Mouse (Mus musculus): ENCODE data around the gene Rbm19. TPM values are rescaled to one million over a fixed set of nuclear protein-coding genes. Genes with fewer than 3 reads are reported as not detected.

The Rbm19 gene
- polyA plus RNA-seq, 1 experiment from 2014 or later, result 24.2 TPM

- Histone ChIP-seq H3K4me3 (ENCODE audit: low read depth, low read length) (no peak overlapping the region), H3K27me3 (ENCODE audit: control insufficient read depth, insufficient read depth, low read length) (no peaks in the 10 kb centered on the region), H3K4me2 (ENCODE audit: low read depth, severe bottlenecking) (no peak overlapping the region), H3K9ac (ENCODE audit: low read length) (no peak overlapping the region), H3K27ac (replicated peaks; ENCODE audit: low read depth, low read length) (no peak overlapping the region), H3K9me3 (ENCODE audit: control insufficient read depth, low read length) (no peaks in the 10 kb centered on the region), H3K36me3 (ENCODE audit: control insufficient read depth, insufficient read depth, low read length) (peaks cover 2% of the 10 kb centered on the region; the same call in 1 of the 2 replicates), H3K4me1 (ENCODE audit: control insufficient read depth, insufficient read depth, low read length) (0 out of 2 replicates have a peak, but pooled peaks cover 7% of the 10 kb centered on the region)
- WGBS, result 56% methylated on average over 3 of the region's 3 CpGs
- DNase-seq (ENCODE audit: low spot score) (no peak), ATAC-seq (ENCODE audit: insufficient number of reproducible peaks, low FRiP score, low TSS enrichment, low read depth) (peak; percentile 61; the same call in 1 of the 2 replicates)
These were observed 30.6 kb downstream of the Rbm19 start for GRCm38 (mm10) chr5:120146909-120147308.

GRCm38 (mm10) chr5:120148246-120148645, 32.0 kb downstream of the Rbm19 start:
- H3K4me2 ChIP-seq (ENCODE audit: low read depth, severe bottlenecking), result no peak overlapping the region
- no peak overlapping the region for H3K4me3 ChIP-seq (ENCODE audit: low read depth, low read length)
- 90% methylated on average over 9 of the region's 9 CpGs for WGBS
- no peak overlapping the region for H3K9ac ChIP-seq (ENCODE audit: low read length)
- H3K9me3 ChIP-seq (ENCODE audit: control insufficient read depth, low read length), result no peaks in the 10 kb centered on the region
- no peaks in the 10 kb centered on the region for H3K27me3 ChIP-seq (ENCODE audit: control insufficient read depth, insufficient read depth, low read length)
- no peak overlapping the region for H3K27ac ChIP-seq (replicated peaks; ENCODE audit: low read depth, low read length)
- H3K36me3 ChIP-seq (ENCODE audit: control insufficient read depth, insufficient read depth, low read length), result no peaks in the 10 kb centered on the region
- no peak for DNase-seq (ENCODE audit: low spot score)
- H3K4me1 ChIP-seq (ENCODE audit: control insufficient read depth, insufficient read depth, low read length), result 0 out of 2 replicates have a peak, but pooled peaks cover 7% of the 10 kb centered on the region
- no peak for ATAC-seq (ENCODE audit: insufficient number of reproducible peaks, low FRiP score, low TSS enrichment, low read depth)

- Histone ChIP-seq H3K27ac (replicated peaks; ENCODE audit: low read depth, low read length) (no peak overlapping the region), H3K4me3 (ENCODE audit: low read depth, low read length) (no peak overlapping the region), H3K4me1 (ENCODE audit: control insufficient read depth, insufficient read depth, low read length) (peaks cover 9% of the 10 kb centered on the region; the same call in 1 of the 2 replicates), H3K27me3 (ENCODE audit: control insufficient read depth, insufficient read depth, low read length) (no peaks in the 10 kb centered on the region), H3K4me2 (ENCODE audit: low read depth, severe bottlenecking) (no peak overlapping the region), H3K36me3 (ENCODE audit: control insufficient read depth, insufficient read depth, low read length) (no peaks in the 10 kb centered on the region), H3K9ac (ENCODE audit: low read length) (no peak overlapping the region), H3K9me3 (ENCODE audit: control insufficient read depth, low read length) (no peaks in the 10 kb centered on the region)
- ATAC-seq (ENCODE audit: insufficient number of reproducible peaks, low FRiP score, low TSS enrichment, low read depth), result no peak
- WGBS, result 87% methylated on average over 4 of the region's 4 CpGs
- DNase-seq (ENCODE audit: low spot score), result no peak
These were observed 34.9 kb downstream of the Rbm19 start for GRCm38 (mm10) chr5:120151145-120151544.

GRCm38 (mm10) chr5:120153140-120153539, 36.9 kb downstream of the Rbm19 start:
- no peaks in the 10 kb centered on the region for H3K36me3 ChIP-seq (ENCODE audit: control insufficient read depth, insufficient read depth, low read length)
- no peak overlapping the region for H3K4me3 ChIP-seq (ENCODE audit: low read depth, low read length)
- 95% methylated on average over 3 of the region's 3 CpGs for whole genome bisulfite sequencing

GRCm38 (mm10) chr5:120155672-120156071, 39.4 kb downstream of the Rbm19 start:
- H3K27me3 ChIP-seq (ENCODE audit: control insufficient read depth, insufficient read depth, low read length), result no peaks in the 10 kb centered on the region
- H3K4me3 ChIP-seq (ENCODE audit: low read depth, low read length), result no peak overlapping the region
- DNase-seq (ENCODE audit: low spot score), result no peak
- WGBS, result 91% methylated on average over 10 of the region's 10 CpGs
- H3K9me3 ChIP-seq (ENCODE audit: control insufficient read depth, low read length), result no peaks in the 10 kb centered on the region
- H3K9ac ChIP-seq (ENCODE audit: low read length), result no peak overlapping the region
- no peaks in the 10 kb centered on the region for H3K36me3 ChIP-seq (ENCODE audit: control insufficient read depth, insufficient read depth, low read length)
- no peak overlapping the region for H3K27ac ChIP-seq (replicated peaks; ENCODE audit: low read depth, low read length)
- H3K4me1 ChIP-seq (ENCODE audit: control insufficient read depth, insufficient read depth, low read length), result peaks cover 8% of the 10 kb centered on the region; the same call in 1 of the 2 replicates
- H3K4me2 ChIP-seq (ENCODE audit: low read depth, severe bottlenecking), result no peak overlapping the region
- no peak for ATAC-seq (ENCODE audit: insufficient number of reproducible peaks, low FRiP score, low TSS enrichment, low read depth)

More at GRCm38 (mm10) chr5:120153140-120153539, 36.9 kb downstream of the Rbm19 start:
- H3K9me3 ChIP-seq (ENCODE audit: control insufficient read depth, low read length), result no peaks in the 10 kb centered on the region
- DNase-seq (ENCODE audit: low spot score), result no peak
- no peak for ATAC-seq (ENCODE audit: insufficient number of reproducible peaks, low FRiP score, low TSS enrichment, low read depth)
- peaks cover 8% of the 10 kb centered on the region; the same call in 1 of the 2 replicates for H3K4me1 ChIP-seq (ENCODE audit: control insufficient read depth, insufficient read depth, low read length)
- H3K4me2 ChIP-seq (ENCODE audit: low read depth, severe bottlenecking), result no peak overlapping the region
- H3K27me3 ChIP-seq (ENCODE audit: control insufficient read depth, insufficient read depth, low read length), result no peaks in the 10 kb centered on the region
- H3K9ac ChIP-seq (ENCODE audit: low read length), result no peak overlapping the region
- no peak overlapping the region for H3K27ac ChIP-seq (replicated peaks; ENCODE audit: low read depth, low read length)

GRCm38 (mm10) chr5:120156166-120156909, 40.1 kb downstream of the Rbm19 start:
- DNase-seq (ENCODE audit: low spot score), result no peak
- H3K9ac ChIP-seq (ENCODE audit: low read length), result no peak overlapping the region
- H3K4me3 ChIP-seq (ENCODE audit: low read depth, low read length), result no peak overlapping the region
- no peak overlapping the region for H3K27ac ChIP-seq (replicated peaks; ENCODE audit: low read depth, low read length)
- WGBS, result 67% methylated on average over 21 of the region's 21 CpGs
- no peak for ATAC-seq (ENCODE audit: insufficient number of reproducible peaks, low FRiP score, low TSS enrichment, low read depth)
- H3K27me3 ChIP-seq (ENCODE audit: control insufficient read depth, insufficient read depth, low read length), result no peaks in the 10 kb centered on the region
- no peaks in the 10 kb centered on the region for H3K9me3 ChIP-seq (ENCODE audit: control insufficient read depth, low read length)
- no peak overlapping the region for H3K4me2 ChIP-seq (ENCODE audit: low read depth, severe bottlenecking)
- peaks cover 8% of the 10 kb centered on the region; the same call in 1 of the 2 replicates for H3K4me1 ChIP-seq (ENCODE audit: control insufficient read depth, insufficient read depth, low read length)
- no peaks in the 10 kb centered on the region for H3K36me3 ChIP-seq (ENCODE audit: control insufficient read depth, insufficient read depth, low read length)

GRCm38 (mm10) chr5:120157115-120157514, 40.9 kb downstream of the Rbm19 start:
- no peaks in the 10 kb centered on the region for H3K9me3 ChIP-seq (ENCODE audit: control insufficient read depth, low read length)
- H3K4me2 ChIP-seq (ENCODE audit: low read depth, severe bottlenecking), result no peak overlapping the region
- H3K36me3 ChIP-seq (ENCODE audit: control insufficient read depth, insufficient read depth, low read length), result no peaks in the 10 kb centered on the region
- DNase-seq (ENCODE audit: low spot score), result no peak
- H3K9ac ChIP-seq (ENCODE audit: low read length), result no peak overlapping the region
- peaks cover 8% of the 10 kb centered on the region; the same call in 1 of the 2 replicates for H3K4me1 ChIP-seq (ENCODE audit: control insufficient read depth, insufficient read depth, low read length)
- no peak overlapping the region for H3K27ac ChIP-seq (replicated peaks; ENCODE audit: low read depth, low read length)
- WGBS, result 87% methylated on average over 3 of the region's 3 CpGs
- H3K4me3 ChIP-seq (ENCODE audit: low read depth, low read length), result no peak overlapping the region
- H3K27me3 ChIP-seq (ENCODE audit: control insufficient read depth, insufficient read depth, low read length), result no peaks in the 10 kb centered on the region
- no peak for ATAC-seq (ENCODE audit: insufficient number of reproducible peaks, low FRiP score, low TSS enrichment, low read depth)

- H3K27ac ChIP-seq (replicated peaks; ENCODE audit: low read depth, low read length), result no peak overlapping the region
- no peak overlapping the region for H3K4me3 ChIP-seq (ENCODE audit: low read depth, low read length)
- WGBS, result 91% methylated on average over 2 of the region's 2 CpGs
- ATAC-seq (ENCODE audit: insufficient number of reproducible peaks, low FRiP score, low TSS enrichment, low read depth) (no peak), DNase-seq (ENCODE audit: low spot score) (no peak)
- no peaks in the 10 kb centered on the region for H3K36me3 ChIP-seq (ENCODE audit: control insufficient read depth, insufficient read depth, low read length)
- no peak overlapping the region for H3K4me2 ChIP-seq (ENCODE audit: low read depth, severe bottlenecking)
- H3K4me1 ChIP-seq (ENCODE audit: control insufficient read depth, insufficient read depth, low read length), result peaks cover 8% of the 10 kb centered on the region; the same call in 1 of the 2 replicates
- no peaks in the 10 kb centered on the region for H3K27me3 ChIP-seq (ENCODE audit: control insufficient read depth, insufficient read depth, low read length)
- H3K9ac ChIP-seq (ENCODE audit: low read length), result no peak overlapping the region
- H3K9me3 ChIP-seq (ENCODE audit: control insufficient read depth, low read length), result no peaks in the 10 kb centered on the region
These were observed 42.2 kb downstream of the Rbm19 start for GRCm38 (mm10) chr5:120158476-120158875.
